Mouse (Mus musculus) liver, postnatal 0 days (tissue): ENCODE measurements around the gene Gm10491.

Source experiments
- CTCF ChIP-seq: sonication (generic); IDR thresholded peaks from 2 replicates; pipeline ENCODE4 v1.5.1; 2016; ENCODE audit warnings: antibody characterized with exemption, low read depth
- EP300 ChIP-seq: IDR thresholded peaks from 2 replicates; pipeline ENCODE4 v1.6.1; 2016; ENCODE audit warnings: antibody characterized with exemption, low read depth, mild to moderate bottlenecking

- TF ChIP-seq EP300: no peak
- no peak for TF ChIP-seq CTCF
These were observed 42.5 kb upstream of the Gm10491 start for GRCm38 (mm10) chrX:7950091-7950490.
